Mouse (Mus musculus): ENCODE measurements around the gene Dlg1.

The Dlg1 gene

DNA sequence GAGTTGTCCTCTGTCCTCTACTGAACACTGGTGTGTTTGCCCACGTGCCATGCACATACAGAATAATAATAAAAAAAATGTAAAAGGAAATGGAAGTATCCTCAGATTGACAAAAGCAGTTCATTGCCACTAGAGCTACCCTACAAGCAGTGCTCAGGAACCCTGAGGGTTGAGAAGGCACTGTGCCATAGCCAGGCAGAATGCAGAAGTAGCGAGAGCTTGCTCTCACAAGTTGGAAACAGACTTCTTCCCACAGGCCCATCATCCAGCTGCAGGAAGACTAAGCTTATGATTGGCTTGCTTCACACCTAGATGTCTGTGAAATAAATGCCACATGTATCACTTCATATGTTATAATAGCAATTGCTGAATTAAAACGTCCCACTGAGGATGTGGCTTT, 203.7 kb downstream of the Dlg1 start:
- DNase-seq: no peak

DNA sequence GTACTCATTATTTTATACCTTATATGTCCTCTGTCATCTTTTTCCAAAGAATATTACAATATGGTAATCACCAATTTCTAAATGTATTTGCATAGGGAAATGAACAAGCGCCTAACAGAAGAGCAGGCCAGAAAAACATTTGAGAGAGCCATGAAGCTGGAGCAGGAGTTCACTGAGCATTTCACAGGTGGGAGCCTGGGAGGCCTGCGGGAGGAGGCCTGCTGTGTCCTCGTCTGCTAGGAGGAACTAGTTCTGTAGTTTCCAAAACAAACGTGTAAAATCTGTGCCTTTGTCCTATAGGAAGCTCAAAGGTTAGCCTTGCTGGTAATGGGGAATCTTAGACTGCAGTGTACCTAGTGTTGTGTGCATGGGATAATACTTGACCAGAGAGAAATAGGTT, 204.5 kb downstream of the Dlg1 start:
- DNase-seq: no peak

DNA sequence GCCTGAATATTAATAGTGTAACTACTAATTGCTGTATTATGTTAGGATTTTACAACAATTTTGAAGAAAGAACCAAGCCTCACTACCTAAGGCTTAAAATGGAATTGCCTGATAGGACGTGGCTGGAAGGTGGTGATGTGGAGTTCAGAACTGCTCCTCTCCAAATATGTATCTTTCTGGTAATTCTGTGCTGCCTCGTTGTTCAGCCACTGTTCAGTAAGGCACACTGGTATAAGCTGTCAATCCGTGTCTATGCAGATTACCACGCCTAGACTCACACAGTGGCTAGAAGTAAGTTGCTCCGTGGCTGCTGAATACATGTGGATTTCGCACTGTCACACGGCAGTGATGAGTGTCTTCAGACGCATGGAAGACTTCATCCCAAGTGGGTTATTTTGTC, 210.5 kb downstream of the Dlg1 start:
- DNase-seq: no peak

GRCm38 (mm10) chr16:31875391-31875790, 212.1 kb downstream of the Dlg1 start:
- DNase-seq: no peak

DNA sequence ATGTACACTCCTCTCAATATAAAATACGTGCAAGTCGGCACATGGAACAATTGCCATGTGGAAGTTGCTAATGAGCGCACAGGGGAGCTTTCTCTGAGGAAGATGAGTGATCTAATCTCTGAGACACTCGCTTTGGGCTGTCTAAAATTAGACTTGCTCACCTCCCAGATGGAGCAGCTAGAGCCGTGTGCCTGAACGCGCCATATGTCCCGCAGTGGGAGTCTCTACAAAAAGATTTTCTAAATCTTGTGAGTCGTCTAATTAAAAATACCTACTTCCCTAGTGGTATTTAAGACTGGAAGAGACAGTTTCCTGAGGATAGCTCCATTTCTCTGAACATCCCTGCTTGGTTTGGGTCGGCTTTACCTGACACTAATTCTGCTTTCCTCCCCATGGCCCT, 213.1 kb downstream of the Dlg1 start:
- DNase-seq: no peak

- DNase-seq: no peak
Measured at GRCm38 (mm10) chr16:31878052-31878451, 214.8 kb downstream of the Dlg1 start.

DNA sequence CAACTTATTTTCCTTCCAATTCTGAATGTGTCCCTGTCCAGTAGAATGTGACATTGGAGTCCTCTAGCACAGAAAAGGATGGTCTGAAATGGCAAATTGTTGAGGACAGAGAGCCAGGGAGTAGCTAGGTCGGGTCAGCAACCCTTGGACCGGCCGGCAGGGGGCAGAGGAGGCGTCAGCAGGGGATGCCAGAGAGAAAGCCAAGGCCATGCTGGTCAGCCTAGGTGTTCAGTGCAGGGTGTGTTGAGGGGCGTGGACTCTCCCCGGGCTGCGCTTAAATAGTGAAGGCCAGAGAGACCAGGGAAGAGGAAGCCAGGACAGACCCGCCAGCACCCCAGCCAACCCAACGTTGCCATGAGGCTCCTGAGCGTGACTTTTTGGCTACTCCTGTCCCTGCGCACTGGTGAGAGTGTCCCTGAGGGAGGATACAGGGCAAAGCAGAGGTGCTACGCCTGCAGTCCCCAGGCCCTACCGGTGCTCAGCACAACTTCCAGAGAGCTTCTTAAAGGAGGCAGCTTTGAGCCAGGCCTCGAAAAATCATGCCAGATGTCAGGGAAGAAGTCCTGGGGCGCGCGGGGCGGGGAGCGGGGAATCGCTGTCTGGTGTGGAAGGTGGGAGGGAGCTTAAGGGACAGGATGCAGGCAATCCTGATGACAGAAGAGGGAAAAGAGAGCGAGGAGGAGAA, 215.5 kb downstream of the Dlg1 start, which contains the start of gene Meltf:
Gene Meltf, plus strand, starts transcription at position 238 of the 685 bp plus-strand sequence.
- peak; percentile 53 to 60 for DNase-seq

DNA sequence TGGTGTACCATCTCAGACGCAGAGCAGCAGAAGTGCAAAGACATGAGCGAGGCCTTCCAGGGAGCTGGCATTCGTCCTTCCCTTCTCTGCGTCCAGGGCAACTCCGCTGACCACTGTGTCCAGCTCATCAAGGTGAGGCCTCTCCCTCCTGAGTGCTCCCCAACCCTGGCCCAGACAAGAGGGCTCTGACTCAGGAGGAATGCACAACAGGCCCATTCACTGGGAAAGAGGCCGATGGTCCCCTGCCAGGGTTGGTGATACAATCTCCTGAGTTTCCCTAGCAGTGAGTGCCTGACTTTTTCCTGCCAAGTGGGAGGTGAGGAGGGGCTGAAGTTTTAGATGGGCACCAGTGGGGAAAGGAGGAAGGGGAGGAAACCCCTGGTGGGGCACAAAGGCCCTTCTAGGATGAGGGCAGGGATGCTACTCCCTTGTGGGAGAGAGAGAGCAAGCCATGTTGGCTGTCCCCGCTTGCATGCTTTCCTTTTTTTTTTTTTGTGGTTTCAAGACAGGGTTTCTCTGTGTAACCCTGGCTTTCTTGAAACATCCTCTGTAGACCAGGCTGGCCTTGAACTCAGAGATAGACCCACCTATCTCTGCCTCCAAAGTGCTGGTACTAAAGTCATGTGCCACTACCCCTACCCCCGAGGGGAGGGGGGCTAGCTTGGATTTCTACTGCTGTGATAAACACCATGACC, 217.1 kb downstream of the Dlg1 start:
- DNase-seq: no peak

DNA sequence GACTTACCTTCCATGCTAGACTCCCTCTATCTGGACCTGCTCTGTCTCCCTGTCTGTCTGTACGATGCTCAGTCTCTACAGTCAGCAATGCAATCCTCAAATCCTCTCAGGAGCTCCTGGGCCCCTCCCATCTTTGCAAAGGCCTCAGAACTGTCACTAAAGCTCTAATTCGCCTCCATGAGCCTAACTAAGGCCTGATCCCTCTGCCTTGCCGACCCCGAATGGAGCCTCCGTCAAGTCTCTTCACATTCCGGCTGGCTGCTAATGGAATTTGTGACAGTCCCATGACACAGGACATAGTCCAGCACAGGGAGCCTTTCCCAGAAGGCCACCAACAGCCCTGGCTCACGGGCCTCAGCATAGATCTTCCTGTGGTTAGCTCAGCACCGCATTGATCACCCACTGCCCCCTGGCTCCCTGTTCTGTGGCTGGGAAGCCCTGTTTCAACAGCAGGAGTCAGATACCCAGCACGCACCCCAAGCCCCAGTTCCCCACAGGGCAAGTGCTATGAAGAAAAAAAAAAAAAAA, 219.2 kb downstream of the Dlg1 start:
- DNase-seq: no peak

DNA sequence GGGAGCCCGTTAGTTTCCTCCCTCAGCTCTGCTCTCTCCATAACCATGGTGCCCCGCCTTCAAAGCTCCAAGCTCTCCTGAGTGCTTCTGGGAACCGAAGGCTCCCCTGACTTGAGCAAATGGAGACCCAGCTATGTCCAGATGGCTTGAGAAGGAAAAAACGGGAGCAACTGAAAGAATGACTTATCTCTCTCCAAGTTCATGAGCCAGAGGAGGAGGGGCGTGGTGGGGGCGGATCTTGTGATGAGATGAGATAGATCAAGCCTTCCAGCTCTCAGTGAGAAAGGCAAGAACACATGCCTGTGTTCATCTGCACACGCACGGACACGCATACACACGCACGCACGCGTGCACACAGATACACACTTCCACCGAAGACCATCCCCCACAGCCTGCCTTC, 220.1 kb downstream of the Dlg1 start:
- no peak for DNase-seq

DNA sequence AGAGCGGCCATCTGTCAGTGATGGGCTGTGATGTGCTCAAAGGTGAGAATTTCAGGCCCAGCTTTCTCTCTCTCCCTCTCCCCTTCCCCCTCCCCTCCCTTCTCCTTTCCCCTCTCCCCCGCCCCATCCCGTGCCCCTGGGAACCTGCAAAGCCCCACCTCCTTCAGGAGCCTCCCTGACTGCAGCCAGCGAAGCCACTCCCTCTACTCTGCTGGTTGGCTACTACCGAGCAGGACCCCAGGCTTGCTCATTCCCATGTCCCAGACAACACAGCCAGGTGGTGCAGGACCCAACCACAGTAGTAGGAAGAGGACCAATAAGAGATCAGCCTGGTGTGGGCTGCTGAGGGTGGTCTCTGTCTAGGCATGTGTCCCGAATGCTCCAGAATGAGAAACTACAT, 220.7 kb downstream of the Dlg1 start:
- DNase-seq: no peak

GRCm38 (mm10) chr16:31890907-31891306, 227.7 kb downstream of the Dlg1 start:
- DNase-seq: no peak

DNA sequence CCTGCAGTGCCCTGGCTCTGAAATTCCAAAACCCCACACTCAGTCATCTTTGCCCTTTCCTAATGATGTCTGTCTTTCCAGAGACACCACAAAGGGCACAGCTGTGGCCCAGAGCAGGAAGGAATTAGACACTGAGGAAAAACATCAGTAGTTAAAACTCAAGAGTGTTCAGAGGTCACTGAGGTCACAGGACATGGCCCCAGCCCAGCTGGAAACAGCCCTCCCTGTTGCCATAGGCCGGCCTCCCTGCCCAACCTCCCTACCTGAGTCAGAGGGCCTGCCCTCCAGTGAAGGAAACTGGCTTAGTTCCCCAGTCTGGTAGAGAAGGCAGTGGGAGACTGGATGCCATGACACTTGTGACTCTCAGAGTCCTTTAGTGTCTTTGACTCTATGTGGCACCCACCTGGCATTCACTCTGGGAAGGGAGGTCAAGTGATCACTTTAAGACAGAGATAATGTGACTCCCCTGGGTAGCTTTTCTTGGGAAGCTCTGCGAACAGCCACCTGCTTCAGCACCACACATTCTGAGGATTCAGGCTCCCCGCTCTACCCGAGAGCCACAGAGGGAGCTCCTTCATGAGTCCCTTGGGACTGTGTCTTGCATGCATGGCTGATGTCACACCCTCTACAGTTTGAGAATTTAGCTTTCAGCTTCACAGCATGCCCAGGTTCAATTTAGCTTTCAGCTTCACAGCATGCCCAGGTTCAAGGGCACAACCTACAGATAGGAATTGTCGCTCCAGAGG, 230.3 kb downstream of the Dlg1 start:
- no peak for DNase-seq

DNA sequence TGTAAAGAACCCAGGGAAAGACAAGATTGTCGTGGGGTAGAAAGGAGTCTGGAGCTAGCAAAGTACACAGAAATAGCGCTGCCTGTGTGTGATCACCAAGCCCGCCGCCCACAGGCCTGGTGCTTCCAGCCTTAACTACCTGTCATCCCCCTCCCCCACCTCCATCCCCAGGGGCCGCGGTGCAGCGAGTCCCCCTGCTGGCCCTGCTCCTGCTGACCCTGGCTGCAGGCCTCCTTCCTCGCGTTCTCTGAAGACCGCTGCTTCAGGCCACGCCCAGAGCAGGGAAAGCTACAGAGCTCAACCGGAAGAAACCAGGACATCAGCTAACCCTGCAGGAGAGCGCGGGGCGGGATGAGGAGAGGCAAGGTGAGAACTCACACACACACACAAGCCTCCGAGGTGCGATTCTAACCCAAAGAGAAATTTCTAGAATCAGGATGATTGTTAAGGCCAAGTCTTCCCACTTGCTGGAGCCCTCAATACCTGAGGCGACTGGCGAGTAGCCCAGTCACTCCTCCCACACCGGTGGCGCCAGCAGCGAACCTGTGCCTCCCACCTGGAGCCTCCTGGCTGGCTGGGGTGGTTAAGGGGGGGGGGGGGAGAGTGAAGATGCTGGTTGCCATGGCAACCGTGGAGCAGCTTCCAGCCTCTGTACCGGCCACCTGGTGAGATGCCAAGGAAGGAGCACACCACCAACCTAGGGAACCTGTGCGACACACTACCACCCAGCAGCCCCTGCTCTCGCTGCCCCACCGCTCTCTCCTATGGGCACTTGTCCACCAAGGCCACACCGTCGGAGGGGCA, 233.9 kb downstream of the Dlg1 start:
- DNase-seq: peak; percentile 17 to 20

GRCm38 (mm10) chr16:31898546-31899326, 235.5 kb downstream of the Dlg1 start:
- DNase-seq: no peak

GRCm38 (mm10) chr16:31901886-31902285, 238.6 kb downstream of the Dlg1 start:
- no peak for DNase-seq

DNA sequence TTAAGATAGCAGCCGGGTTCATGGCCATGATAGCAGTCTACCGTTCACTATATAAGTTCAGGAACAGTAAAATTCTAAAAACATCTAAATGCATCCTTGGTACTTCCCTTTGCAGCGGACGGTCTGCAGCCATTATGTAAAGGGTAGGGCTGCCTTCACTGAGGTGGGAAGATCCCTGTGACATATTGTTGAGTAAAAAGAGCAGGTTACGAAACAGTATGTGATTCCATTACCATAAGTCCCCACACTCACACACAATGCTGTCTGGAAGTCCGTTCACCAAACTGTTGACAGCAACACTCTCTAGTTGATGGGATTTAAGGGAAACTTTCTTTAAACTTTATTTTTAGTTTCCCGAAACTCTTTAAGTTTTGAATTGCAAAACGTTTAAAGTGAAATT, 240.0 kb downstream of the Dlg1 start:
- no peak for DNase-seq

- DNase-seq: no peak
Measured at GRCm38 (mm10) chr16:31905331-31905730, 242.1 kb downstream of the Dlg1 start.

DNA sequence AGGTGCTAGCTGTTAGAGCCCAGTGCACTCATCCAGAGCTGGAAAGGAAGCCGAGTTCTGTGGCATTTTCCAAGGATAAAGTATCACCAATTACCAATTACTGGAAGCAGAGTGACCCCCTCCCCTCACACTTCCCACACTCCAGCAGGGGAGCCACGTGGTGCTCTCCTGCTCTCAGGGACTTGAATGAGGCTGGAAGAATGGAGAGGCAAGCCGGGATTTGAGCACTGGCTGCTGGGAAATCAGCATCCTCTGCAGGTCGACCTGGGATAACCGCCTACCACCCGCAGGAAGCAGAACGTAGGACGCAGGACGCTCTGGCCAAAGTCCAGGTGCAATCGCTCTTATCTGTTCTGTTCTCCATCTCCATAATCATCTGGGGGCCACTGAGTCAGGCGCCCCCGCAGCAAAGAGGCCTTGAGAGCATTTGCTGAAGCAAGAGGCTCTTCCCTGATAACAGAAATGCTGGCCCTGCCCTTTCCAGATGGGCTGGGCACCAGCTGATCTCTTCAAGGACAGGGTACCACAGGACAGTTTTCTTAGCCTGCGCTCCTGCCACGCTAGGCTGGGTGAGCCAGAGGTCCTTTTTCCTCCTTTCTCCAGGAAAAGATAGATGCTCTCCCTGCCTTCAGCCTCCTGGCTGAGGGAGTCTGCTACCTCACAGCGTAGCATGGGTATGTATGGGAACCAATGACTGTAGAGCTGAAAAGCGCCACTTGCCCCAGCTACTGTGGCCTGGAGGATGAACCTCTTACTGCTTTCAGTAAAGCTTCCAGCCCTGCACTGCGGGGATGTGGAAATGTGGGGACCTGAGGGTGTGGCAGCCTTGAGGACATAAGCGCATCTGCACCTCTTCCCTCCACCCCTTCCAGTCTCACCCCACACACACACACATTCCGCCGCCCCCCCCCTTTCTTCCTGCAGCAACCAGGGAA, 242.9 kb downstream of the Dlg1 start:
- DNase-seq: no peak

- DNase-seq: peak; percentile 26
Measured at GRCm38 (mm10) chr16:31906896-31907295, 243.7 kb downstream of the Dlg1 start.

GRCm38 (mm10) chr16:31908959-31909358, 245.7 kb downstream of the Dlg1 start:
- no peak for DNase-seq

Measured in lung, adult 18-20 months (tissue).